Mouse (Mus musculus) kidney, embryonic 14.5 days (tissue): ENCODE measurements around the gene Nt5c1a. TPM values are rescaled to one million over a fixed set of nuclear protein-coding genes. Genes with fewer than 3 reads are reported as not detected.
A peak's percentile ranks its signal among the peaks of the same experiment; 100 is the strongest.

ENCODE experiments used
- ATAC-seq: fragments of 200-750 bp; cut with Nextera tagmentation; 2 replicates; pipeline ENCODE4 v1.8.0; 2017; ENCODE audit warnings: moderate number of reproducible peaks, mild to moderate bottlenecking, moderate TSS enrichment, moderate library complexity; ENCODE audit not compliant: low FRiP score, low TSS enrichment
- H3K27ac ChIP-seq: fragments of 300-500 bp; sonication (generic); 2 replicates; pipeline ENCODE4 v1.5.1; 2014; ENCODE audit warnings: low read depth, mild to moderate bottlenecking, low read length, moderate library complexity, mixed read lengths
- H3K27me3 ChIP-seq: fragments of 300-500 bp; sonication (generic); 2 replicates; pipeline ENCODE4 v1.6.1; 2014; ENCODE audit warnings: mild to moderate bottlenecking, low read length; ENCODE audit not compliant: control insufficient read depth, insufficient read depth
- H3K36me3 ChIP-seq: fragments of 300-500 bp; sonication (generic); 2 replicates; pipeline ENCODE4 v1.6.1; 2014; ENCODE audit warnings: low read length, mixed read lengths; ENCODE audit not compliant: control insufficient read depth, insufficient read depth
- H3K4me1 ChIP-seq: fragments of 300-500 bp; sonication (generic); 2 replicates; pipeline ENCODE4 v1.6.1; 2014; ENCODE audit warnings: low read length, mixed read lengths; ENCODE audit not compliant: control insufficient read depth, insufficient read depth
- H3K4me2 ChIP-seq: fragments of 300-500 bp; sonication (generic); replicated peaks from 2 replicates; pipeline ENCODE4 v1.6.1; 2014; ENCODE audit warnings: low read depth, mild to moderate bottlenecking, low read length
- H3K4me3 ChIP-seq: fragments of 300-500 bp; sonication (generic); 2 replicates; pipeline ENCODE4 v1.5.1; 2014; ENCODE audit warnings: mild to moderate bottlenecking, low read length
- H3K9ac ChIP-seq: fragments of 300-500 bp; sonication (generic); 2 replicates; pipeline ENCODE4 v1.6.1; 2014; ENCODE audit warnings: low read depth, mild to moderate bottlenecking, low read length, moderate library complexity
- H3K9me3 ChIP-seq: fragments of 300-500 bp; sonication (generic); 2 replicates; pipeline ENCODE4 v1.6.1; 2016; ENCODE audit warnings: low read length; ENCODE audit not compliant: control insufficient read depth
- WGBS: fragments of 180-500 bp; shearing (Covaris S2); extraction: QIAGEN DNeasy Blood & Tissue Kit; methylation state at CpG from one replicate; pipeline ENCODE4 v1.1.7; 2014; 5-methylcytosine and 5-hydroxymethylcytosine counted together
- polyA plus RNA-seq: library from polyadenylated mRNA; unstranded; fragments of >200 nt; fragmentation: Nextera tagmentation; extraction: Ambion mirVana; gene quantifications from 2 replicates; pipeline ENCODE4 v1.2.1, GENCODE M21; 2014

The Nt5c1a gene
- polyA plus RNA-seq, 1 experiment from 2014 or later: not detected

GRCm38 (mm10) chr4:123219720-123220357 lies 18.5 kb downstream of the Nt5c1a start:
- H3K9ac ChIP-seq: no peak overlapping the region
- 0 out of 2 replicates have a peak, but pooled peaks cover 3% of the 10 kb centered on the region for H3K9me3 ChIP-seq

DNA sequence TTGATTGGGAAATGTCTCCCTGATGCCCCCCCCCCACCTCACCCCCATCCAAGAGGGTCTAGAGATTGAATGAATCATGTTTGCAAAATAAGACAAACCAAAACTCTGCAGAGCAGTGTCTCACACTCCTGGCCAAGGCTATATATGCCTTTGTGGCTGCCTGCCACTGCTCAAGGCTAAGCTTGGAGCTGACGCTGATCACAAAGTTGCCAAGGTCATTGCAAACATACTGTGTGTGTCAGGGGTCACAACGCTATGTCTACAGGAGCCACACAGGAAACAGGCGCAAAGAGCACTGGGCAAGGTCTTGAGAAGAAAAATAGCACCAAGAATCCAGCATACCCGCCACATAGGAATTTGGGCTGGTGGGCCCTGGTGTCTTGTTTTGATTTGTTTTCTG lies 19.3 kb downstream of the Nt5c1a start:
- Histone ChIP-seq H3K9ac (no peak overlapping the region), H3K4me2 (no peak overlapping the region), H3K4me1 (peaks cover 3% of the 10 kb centered on the region; the same call in 1 of the 2 replicates), H3K36me3 (no peaks in the 10 kb centered on the region), H3K27me3 (no peaks in the 10 kb centered on the region), H3K27ac (no peak overlapping the region), H3K4me3 (no peak overlapping the region), H3K9me3 (0 out of 2 replicates have a peak, but pooled peaks cover 3% of the 10 kb centered on the region)
- 71% methylated on average over 4 of the region's 4 CpGs for WGBS
- ATAC-seq: no peak

More at GRCm38 (mm10) chr4:123219720-123220357, 18.5 kb downstream of the Nt5c1a start:
- no peaks in the 10 kb centered on the region for H3K4me1 ChIP-seq
- ATAC-seq: peak; percentile 89
- 72% methylated on average over 15 of the region's 15 CpGs for whole genome bisulfite sequencing
- no peak overlapping the region for H3K4me2 ChIP-seq
- no peaks in the 10 kb centered on the region for H3K36me3 ChIP-seq
- no peak overlapping the region for H3K27ac ChIP-seq
- no peaks in the 10 kb centered on the region for H3K27me3 ChIP-seq
- H3K4me3 ChIP-seq: no peak overlapping the region

DNA sequence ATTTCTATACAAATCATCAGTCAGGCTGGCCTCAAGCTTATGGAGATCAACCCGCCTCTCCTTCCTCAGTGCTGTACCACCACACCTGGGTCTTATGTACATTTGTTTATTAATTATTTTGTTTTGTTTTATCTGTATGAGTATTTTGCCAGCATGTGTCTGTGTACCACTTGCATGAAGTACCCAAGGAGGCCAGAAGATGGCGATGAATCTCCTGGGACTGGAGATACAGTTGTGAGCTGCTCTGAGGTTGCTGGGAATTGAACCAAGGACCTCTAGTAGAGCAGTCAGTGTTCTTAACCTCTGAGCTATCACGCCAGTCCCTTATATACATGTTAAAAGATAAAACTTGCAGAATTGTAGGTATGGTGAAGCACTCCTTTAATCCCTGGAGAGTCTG lies 22.0 kb downstream of the Nt5c1a start:
- H3K4me3 ChIP-seq: no peak overlapping the region
- no peak for ATAC-seq
- no peak overlapping the region for H3K4me2 ChIP-seq
- peaks cover 27% of the 10 kb centered on the region for H3K4me1 ChIP-seq
- WGBS: 56% methylated on average over 3 of the region's 3 CpGs
- 0 out of 2 replicates have a peak, but pooled peaks cover 3% of the 10 kb centered on the region for H3K9me3 ChIP-seq
- H3K27ac ChIP-seq: no peak overlapping the region
- H3K9ac ChIP-seq: no peak overlapping the region
- no peaks in the 10 kb centered on the region for H3K27me3 ChIP-seq
- no peaks in the 10 kb centered on the region for H3K36me3 ChIP-seq

DNA sequence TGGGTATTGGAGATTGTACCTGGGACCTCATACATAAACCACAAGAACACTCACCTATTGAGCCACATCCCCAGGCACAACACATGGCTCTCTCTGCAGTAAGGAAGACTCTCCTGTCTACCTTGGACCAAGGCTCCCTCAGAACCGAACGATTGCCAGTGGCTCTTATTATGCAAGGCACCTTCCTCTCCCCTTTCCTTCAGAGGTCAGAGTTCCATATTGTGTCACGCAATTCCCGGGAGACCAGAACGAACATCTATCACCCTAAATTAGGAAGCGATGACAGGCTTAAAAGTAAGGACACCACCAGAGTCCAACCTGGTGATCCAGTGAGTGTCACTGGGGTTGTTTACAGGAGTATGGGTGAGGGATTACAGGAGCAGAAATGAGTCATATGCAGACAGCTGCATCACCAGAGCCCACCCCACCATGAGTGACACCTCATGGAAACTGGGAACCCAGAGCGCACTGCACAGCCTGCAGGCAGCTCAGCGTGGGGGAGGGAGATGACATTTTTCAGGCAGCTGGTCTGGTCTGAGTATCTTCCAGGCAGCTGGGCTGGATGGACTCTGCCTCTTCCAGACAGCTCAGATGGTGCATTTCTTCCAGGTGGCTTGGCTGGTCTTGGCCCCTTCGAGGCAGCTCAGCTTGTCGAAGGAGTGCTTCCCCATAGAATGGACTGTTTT lies 24.6 kb downstream of the Nt5c1a start:
- Histone ChIP-seq H3K36me3 (no peaks in the 10 kb centered on the region), H3K9ac (no peak overlapping the region), H3K4me3 (no peak overlapping the region), H3K27ac (peak overlapping the region; percentile 30; the same call in 1 of the 2 replicates), H3K9me3 (0 out of 2 replicates have a peak, but pooled peaks cover 3% of the 10 kb centered on the region), H3K4me1 (peaks cover 38% of the 10 kb centered on the region), H3K27me3 (no peaks in the 10 kb centered on the region), H3K4me2 (no peak overlapping the region)
- 39% methylated on average over 10 of the region's 10 CpGs for WGBS
- ATAC-seq: no peak

DNA sequence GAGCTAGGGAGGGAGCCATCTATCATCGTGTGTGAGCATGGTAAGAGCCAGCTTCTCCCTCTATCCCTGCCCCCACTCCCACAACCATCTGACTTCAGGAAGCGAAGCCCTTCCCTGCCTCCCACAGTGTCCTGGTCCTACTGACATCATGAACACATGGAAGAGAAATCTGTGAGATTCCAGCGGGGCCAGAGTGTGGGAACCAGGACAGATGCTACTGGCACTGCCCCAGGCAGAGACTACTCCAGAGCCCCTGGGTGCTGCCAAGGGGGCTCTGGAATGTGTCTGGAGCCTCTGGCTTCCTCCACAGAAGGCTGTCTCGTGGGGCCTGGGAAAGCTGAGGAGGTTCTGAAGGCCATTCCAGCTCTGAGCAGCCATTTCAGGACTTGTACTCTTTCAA lies 26.4 kb downstream of the Nt5c1a start:
- H3K36me3 ChIP-seq: no peaks in the 10 kb centered on the region
- H3K4me1 ChIP-seq: peaks cover 45% of the 10 kb centered on the region
- peak; percentile 11; the same call in 1 of the 2 replicates for ATAC-seq
- H3K4me3 ChIP-seq: no peak overlapping the region
- H3K27me3 ChIP-seq: no peaks in the 10 kb centered on the region
- no peak overlapping the region for H3K9ac ChIP-seq
- 0 out of 2 replicates have a peak, but pooled peaks cover 3% of the 10 kb centered on the region for H3K9me3 ChIP-seq
- 36% methylated on average over 4 of the region's 4 CpGs for WGBS
- no peak overlapping the region for H3K4me2 ChIP-seq
- H3K27ac ChIP-seq: peak overlapping the region; percentile 59

DNA sequence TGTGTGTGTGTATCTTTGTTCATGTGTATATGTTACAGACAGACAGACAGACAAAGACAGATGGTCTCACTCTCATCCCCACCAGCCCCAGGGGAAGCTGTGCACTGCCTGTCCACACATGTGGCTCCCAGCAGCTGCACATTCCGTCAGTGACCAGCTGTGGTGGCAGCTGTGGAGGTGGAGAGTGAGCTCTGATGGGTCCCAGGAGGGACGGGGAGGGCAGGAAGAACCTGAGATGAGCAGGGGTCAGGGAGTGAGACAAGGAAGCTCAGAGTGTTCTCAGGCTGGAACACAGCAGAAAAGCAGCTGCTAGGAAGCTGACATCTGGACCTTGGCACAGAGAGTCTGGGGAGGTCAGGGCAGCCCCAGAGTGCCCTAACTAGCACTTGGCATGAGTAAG lies 27.0 kb downstream of the Nt5c1a start:
- Histone ChIP-seq H3K9ac (no peak overlapping the region), H3K36me3 (no peaks in the 10 kb centered on the region), H3K4me2 (no peak overlapping the region), H3K4me1 (peaks cover 51% of the 10 kb centered on the region), H3K27me3 (no peaks in the 10 kb centered on the region), H3K4me3 (no peak overlapping the region), H3K27ac (peak overlapping the region; percentile 59; the same call in 1 of the 2 replicates), H3K9me3 (0 out of 2 replicates have a peak, but pooled peaks cover 3% of the 10 kb centered on the region)
- peak; percentile 37; the same call in 1 of the 2 replicates for ATAC-seq
- 13% methylated on average over 2 of the region's 2 CpGs for WGBS

DNA sequence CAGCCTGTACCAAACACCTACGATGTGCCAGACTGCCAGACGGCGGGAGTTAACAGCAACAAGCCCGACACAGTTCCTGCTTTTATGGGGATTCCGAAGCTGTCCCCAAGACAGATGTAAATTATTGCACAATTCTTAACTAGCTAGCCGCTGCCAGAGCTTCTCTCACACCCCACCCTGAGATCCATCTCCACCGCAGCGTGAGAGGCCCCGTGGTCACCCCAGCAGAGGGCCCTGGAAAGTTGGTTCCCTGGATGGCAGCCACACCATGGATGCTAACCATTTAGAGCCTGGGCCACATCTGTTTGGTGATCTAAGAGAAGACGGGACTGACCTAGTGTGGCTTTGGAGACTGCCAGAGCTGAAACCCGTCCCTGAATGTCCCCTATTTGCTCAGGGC lies 27.9 kb downstream of the Nt5c1a start:
- Histone ChIP-seq H3K36me3 (no peaks in the 10 kb centered on the region), H3K4me2 (no peak overlapping the region), H3K4me1 (peaks cover 52% of the 10 kb centered on the region), H3K9me3 (no peaks in the 10 kb centered on the region), H3K27ac (peak overlapping the region; percentile 59; the same call in 1 of the 2 replicates), H3K4me3 (no peak overlapping the region), H3K27me3 (no peaks in the 10 kb centered on the region), H3K9ac (no peak overlapping the region)
- ATAC-seq: no peak
- WGBS: 29% methylated on average over 11 of the region's 11 CpGs

GRCm38 (mm10) chr4:123232841-123233240 lies 31.5 kb downstream of the Nt5c1a start:
- H3K27me3 ChIP-seq: no peaks in the 10 kb centered on the region; the same call in 1 of the 2 replicates
- H3K36me3 ChIP-seq: no peaks in the 10 kb centered on the region
- peaks cover 54% of the 10 kb centered on the region for H3K4me1 ChIP-seq
- no peak overlapping the region; the same call in 1 of the 2 replicates for H3K4me3 ChIP-seq
- H3K9me3 ChIP-seq: no peaks in the 10 kb centered on the region
- 48% methylated on average over 3 of the region's 3 CpGs for WGBS
- H3K27ac ChIP-seq: peak overlapping the region; percentile 78; the same call in 1 of the 2 replicates
- ATAC-seq: no peak
- H3K4me2 ChIP-seq: peak overlapping the region; percentile 70
- H3K9ac ChIP-seq: no peak overlapping the region
